Mouse (Mus musculus) embryonic fibroblast, embryonic 13.5 days (primary cell): ENCODE results near the gene Vpreb1.
"Not testable (repeated sequence)": the region's sequence is repeated elsewhere in the genome, so short reads cannot be mapped to it uniquely, and the experiment has no call there.

Experiments used
- CTCF ChIP-seq: IDR thresholded peaks from 2 replicates; pipeline ENCODE4 v1.5.1; 2011; ENCODE audit warnings: mild to moderate bottlenecking, control low read depth, low read length, moderate library complexity, borderline replicate concordance; ENCODE audit not compliant: insufficient read depth
- POLR2A ChIP-seq: IDR thresholded peaks from 2 replicates; pipeline ENCODE4 v1.6.1; 2011; ENCODE audit warnings: low read depth, mild to moderate bottlenecking, control low read depth, low read length, moderate library complexity

DNA sequence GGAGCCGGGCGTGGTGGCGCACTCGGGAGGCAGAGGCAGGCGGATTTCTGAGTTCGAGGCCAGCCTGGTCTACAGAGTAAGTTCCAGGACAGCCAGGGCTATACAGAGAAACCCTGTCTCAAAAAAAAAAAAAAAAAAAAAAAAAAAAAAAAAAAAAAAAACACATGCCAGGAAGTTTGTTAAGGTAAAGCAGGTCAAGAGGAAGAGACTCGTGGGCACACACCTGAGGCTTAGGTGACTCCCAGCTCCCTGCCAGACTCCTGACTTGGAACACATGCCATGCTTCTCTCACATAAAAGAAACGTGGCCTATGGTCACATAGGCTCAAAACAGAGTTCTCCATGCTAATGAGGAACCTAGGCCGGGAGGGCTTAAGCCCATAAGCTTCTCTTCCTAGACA is 14.6 kb downstream of the Vpreb1 start:
- not testable (repeated sequence) for TF ChIP-seq CTCF, POLR2A
